Mouse (Mus musculus): ENCODE data around the gene Ift80. TPM values are rescaled to one million over a fixed set of nuclear protein-coding genes. Genes with fewer than 3 reads are reported as not detected.
"Not testable (repeated sequence)": the region's sequence is repeated elsewhere in the genome, so short reads cannot be mapped to it uniquely, and the experiment has no call there.

The Ift80 gene
- polyA plus RNA-seq, 1 experiment from 2014 or later: 8.0 TPM

GRCm38 (mm10) chr3:68935498-68935897, 68.9 kb downstream of the Ift80 start:
- Histone ChIP-seq H3K9me3 (ENCODE audit: control insufficient read depth, low read length) (no peaks in the 10 kb centered on the region), H3K4me2 (ENCODE audit: low read depth, low read length) (no peak overlapping the region), H3K9ac (replicated peaks; ENCODE audit: low read depth, low read length) (no peak overlapping the region), H3K4me1 (ENCODE audit: control insufficient read depth, insufficient read depth, low read length) (no peaks in the 10 kb centered on the region), H3K27ac (ENCODE audit: low read depth, low read length) (no peak overlapping the region), H3K4me3 (ENCODE audit: low read depth, low read length) (no peak overlapping the region), H3K36me3 (ENCODE audit: control insufficient read depth, insufficient read depth, low read length) (no peaks in the 10 kb centered on the region), H3K27me3 (ENCODE audit: control insufficient read depth, insufficient read depth, low read length) (no peaks in the 10 kb centered on the region)
- 95% methylated on average over 1 of the region's 1 CpGs for WGBS
- ATAC-seq (ENCODE audit: low read depth): no peak

GRCm38 (mm10) chr3:68934259-68934658, 70.1 kb downstream of the Ift80 start:
- Histone ChIP-seq H3K4me1 (ENCODE audit: control insufficient read depth, insufficient read depth, low read length) (no peaks in the 10 kb centered on the region), H3K36me3 (ENCODE audit: control insufficient read depth, insufficient read depth, low read length) (no peaks in the 10 kb centered on the region), H3K9ac (replicated peaks; ENCODE audit: low read depth, low read length) (no peak overlapping the region), H3K27me3 (ENCODE audit: control insufficient read depth, insufficient read depth, low read length) (no peaks in the 10 kb centered on the region), H3K4me3 (ENCODE audit: low read depth, low read length) (no peak overlapping the region), H3K9me3 (ENCODE audit: control insufficient read depth, low read length) (no peaks in the 10 kb centered on the region), H3K4me2 (ENCODE audit: low read depth, low read length) (no peak overlapping the region), H3K27ac (ENCODE audit: low read depth, low read length) (no peak overlapping the region)
- WGBS: 92% methylated on average over 7 of the region's 7 CpGs
- no peak for ATAC-seq (ENCODE audit: low read depth)

- Histone ChIP-seq H3K9me3 (ENCODE audit: control insufficient read depth, low read length) (no peaks in the 10 kb centered on the region), H3K4me3 (ENCODE audit: low read depth, low read length) (no peak overlapping the region), H3K36me3 (ENCODE audit: control insufficient read depth, insufficient read depth, low read length) (no peaks in the 10 kb centered on the region), H3K27me3 (ENCODE audit: control insufficient read depth, insufficient read depth, low read length) (no peaks in the 10 kb centered on the region), H3K9ac (replicated peaks; ENCODE audit: low read depth, low read length) (no peak overlapping the region), H3K4me1 (ENCODE audit: control insufficient read depth, insufficient read depth, low read length) (no peaks in the 10 kb centered on the region), H3K27ac (ENCODE audit: low read depth, low read length) (no peak overlapping the region), H3K4me2 (ENCODE audit: low read depth, low read length) (no peak overlapping the region)
- 87% methylated on average over 9 of the region's 9 CpGs for WGBS
- ATAC-seq (ENCODE audit: low read depth): no peak
These were observed 75.8 kb downstream of the Ift80 start for GRCm38 (mm10) chr3:68928619-68929018.

GRCm38 (mm10) chr3:68907509-68907908, 96.9 kb downstream of the Ift80 start:
- ATAC-seq (ENCODE audit: low read depth): no peak
- Histone ChIP-seq H3K27ac (ENCODE audit: low read depth, low read length) (no peak overlapping the region), H3K36me3 (ENCODE audit: control insufficient read depth, insufficient read depth, low read length) (no peaks in the 10 kb centered on the region), H3K9me3 (ENCODE audit: control insufficient read depth, low read length) (no peaks in the 10 kb centered on the region), H3K4me2 (ENCODE audit: low read depth, low read length) (no peak overlapping the region), H3K4me3 (ENCODE audit: low read depth, low read length) (no peak overlapping the region), H3K27me3 (ENCODE audit: control insufficient read depth, insufficient read depth, low read length) (no peaks in the 10 kb centered on the region), H3K4me1 (ENCODE audit: control insufficient read depth, insufficient read depth, low read length) (no peaks in the 10 kb centered on the region), H3K9ac (replicated peaks; ENCODE audit: low read depth, low read length) (no peak overlapping the region)
- 86% methylated on average over 4 of the region's 4 CpGs for WGBS

GRCm38 (mm10) chr3:68904902-68905778, 99.2 kb downstream of the Ift80 start:
- H3K27ac ChIP-seq (ENCODE audit: low read depth, low read length): no peak overlapping the region
- H3K4me3 ChIP-seq (ENCODE audit: low read depth, low read length): no peak overlapping the region
- no peak for ATAC-seq (ENCODE audit: low read depth)
- H3K27me3 ChIP-seq (ENCODE audit: control insufficient read depth, insufficient read depth, low read length): no peaks in the 10 kb centered on the region
- H3K9ac ChIP-seq (replicated peaks; ENCODE audit: low read depth, low read length): no peak overlapping the region
- H3K4me1 ChIP-seq (ENCODE audit: control insufficient read depth, insufficient read depth, low read length): no peaks in the 10 kb centered on the region
- no peaks in the 10 kb centered on the region for H3K36me3 ChIP-seq (ENCODE audit: control insufficient read depth, insufficient read depth, low read length)
- H3K4me2 ChIP-seq (ENCODE audit: low read depth, low read length): no peak overlapping the region
- WGBS: 85% methylated on average over 2 of the region's 2 CpGs
- no peaks in the 10 kb centered on the region for H3K9me3 ChIP-seq (ENCODE audit: control insufficient read depth, low read length)

GRCm38 (mm10) chr3:68902636-68903035, 101.7 kb downstream of the Ift80 start:
- not testable (repeated sequence) for H3K4me3 ChIP-seq (ENCODE audit: low read depth, low read length); H3K36me3 ChIP-seq (ENCODE audit: control insufficient read depth, insufficient read depth, low read length); ATAC-seq (ENCODE audit: low read depth); H3K27ac ChIP-seq (ENCODE audit: low read depth, low read length); H3K27me3 ChIP-seq (ENCODE audit: control insufficient read depth, insufficient read depth, low read length); H3K4me1 ChIP-seq (ENCODE audit: control insufficient read depth, insufficient read depth, low read length); H3K9me3 ChIP-seq (ENCODE audit: control insufficient read depth, low read length); H3K9ac ChIP-seq (replicated peaks; ENCODE audit: low read depth, low read length); H3K4me2 ChIP-seq (ENCODE audit: low read depth, low read length)
- 89% methylated on average over 18 of the region's 20 CpGs for WGBS

GRCm38 (mm10) chr3:68897154-68897553, 107.2 kb downstream of the Ift80 start:
- Histone ChIP-seq H3K4me3 (ENCODE audit: low read depth, low read length) (no peak overlapping the region), H3K4me1 (ENCODE audit: control insufficient read depth, insufficient read depth, low read length) (no peaks in the 10 kb centered on the region), H3K36me3 (ENCODE audit: control insufficient read depth, insufficient read depth, low read length) (no peaks in the 10 kb centered on the region), H3K9ac (replicated peaks; ENCODE audit: low read depth, low read length) (no peak overlapping the region), H3K27me3 (ENCODE audit: control insufficient read depth, insufficient read depth, low read length) (no peaks in the 10 kb centered on the region), H3K4me2 (ENCODE audit: low read depth, low read length) (no peak overlapping the region), H3K27ac (ENCODE audit: low read depth, low read length) (no peak overlapping the region), H3K9me3 (ENCODE audit: control insufficient read depth, low read length) (no peaks in the 10 kb centered on the region)
- no peak for ATAC-seq (ENCODE audit: low read depth)
- WGBS: 91% methylated on average over 5 of the region's 5 CpGs

- no peak overlapping the region for H3K4me2 ChIP-seq (ENCODE audit: low read depth, low read length)
- no peak overlapping the region for H3K9ac ChIP-seq (replicated peaks; ENCODE audit: low read depth, low read length)
- no peaks in the 10 kb centered on the region for H3K9me3 ChIP-seq (ENCODE audit: control insufficient read depth, low read length)
- no peaks in the 10 kb centered on the region for H3K4me1 ChIP-seq (ENCODE audit: control insufficient read depth, insufficient read depth, low read length)
- no peak overlapping the region for H3K27ac ChIP-seq (ENCODE audit: low read depth, low read length)
- H3K27me3 ChIP-seq (ENCODE audit: control insufficient read depth, insufficient read depth, low read length): no peaks in the 10 kb centered on the region
- 63% methylated on average over 4 of the region's 4 CpGs for WGBS
- ATAC-seq (ENCODE audit: low read depth): no peak
- H3K36me3 ChIP-seq (ENCODE audit: control insufficient read depth, insufficient read depth, low read length): no peaks in the 10 kb centered on the region
- no peak overlapping the region for H3K4me3 ChIP-seq (ENCODE audit: low read depth, low read length)
These were observed 108.9 kb downstream of the Ift80 start for GRCm38 (mm10) chr3:68895426-68895825.

- Histone ChIP-seq H3K36me3 (ENCODE audit: control insufficient read depth, insufficient read depth, low read length) (no peaks in the 10 kb centered on the region), H3K9me3 (ENCODE audit: control insufficient read depth, low read length) (no peaks in the 10 kb centered on the region), H3K4me1 (ENCODE audit: control insufficient read depth, insufficient read depth, low read length) (no peaks in the 10 kb centered on the region), H3K9ac (replicated peaks; ENCODE audit: low read depth, low read length) (no peak overlapping the region), H3K27ac (ENCODE audit: low read depth, low read length) (no peak overlapping the region), H3K27me3 (ENCODE audit: control insufficient read depth, insufficient read depth, low read length) (no peaks in the 10 kb centered on the region), H3K4me2 (ENCODE audit: low read depth, low read length) (no peak overlapping the region), H3K4me3 (ENCODE audit: low read depth, low read length) (no peak overlapping the region)
- ATAC-seq (ENCODE audit: low read depth): no peak
- 83% methylated on average over 5 of the region's 5 CpGs for WGBS
These were observed 117.5 kb downstream of the Ift80 start for GRCm38 (mm10) chr3:68886845-68887244.
